Mouse (Mus musculus) adrenal gland (tissue): ENCODE results near the gene Pgpep1.

Experiments used
- intact Hi-C: fragments of 180-260 bp; cut with DNase I; formaldehyde crosslinking; loops from one replicate; pipeline ENCODE4 v1.15.1; 2025

The Pgpep1 gene

GRCm38 (mm10) chr8:70664631-70665030 lies 4.4 kb upstream of the Pgpep1 start:
- intact Hi-C loops: no loop called here

- intact Hi-C loops: no loop called here
Measured at GRCm38 (mm10) chr8:70663691-70664090, 3.5 kb upstream of the Pgpep1 start.

GRCm38 (mm10) chr8:70659604-70660272 lies 450 bp downstream of the Pgpep1 start:
- intact Hi-C loops: loop anchor here (10.0 kb wide), 1 partner anchor 45 kb away; the partner anchor contains the start of gene Iqcn

GRCm38 (mm10) chr8:70658897-70659603 lies 1.1 kb downstream of the Pgpep1 start:
- intact Hi-C loops: loop anchor here (10.0 kb wide), 1 partner anchor 46 kb away; the partner anchor contains the start of gene Iqcn

- intact Hi-C loops: loop anchor here (10.0 kb wide), 1 partner anchor 47 kb away; the partner anchor contains the start of gene Iqcn
Measured at GRCm38 (mm10) chr8:70657739-70658138, 2.4 kb downstream of the Pgpep1 start.

- intact Hi-C loops: loop anchor here (10.0 kb wide), 1 partner anchor 48 kb away; the partner anchor contains the start of gene Iqcn
Measured at GRCm38 (mm10) chr8:70657214-70657613, 3.0 kb downstream of the Pgpep1 start.

GRCm38 (mm10) chr8:70656193-70656790 lies 3.9 kb downstream of the Pgpep1 start:
- intact Hi-C loops: loop anchor here (10.0 kb wide), 1 partner anchor 49 kb away; the partner anchor contains the start of gene Iqcn

GRCm38 (mm10) chr8:70655469-70655868 lies 4.7 kb downstream of the Pgpep1 start:
- intact Hi-C loops: loop anchor here (10.0 kb wide), 1 partner anchor 49 kb away; the partner anchor contains the start of gene Iqcn

- intact Hi-C loops: loop anchor here (5.0 to 10.0 kb wide), 2 partner anchors 37 to 51 kb away; partner anchors contain the start of genes Iqcn and Lrrc25
Measured at GRCm38 (mm10) chr8:70654121-70654520, 6.1 kb downstream of the Pgpep1 start.

- intact Hi-C loops: loop anchor here (2.0 to 10.0 kb wide), 3 partner anchors 22 to 52 kb away; partner anchors contain the start of genes Iqcn and Lrrc25
Measured at GRCm38 (mm10) chr8:70653226-70653625, 7.0 kb downstream of the Pgpep1 start.

- intact Hi-C loops: loop anchor here (5.0 to 10.0 kb wide), 2 partner anchors 33 to 54 kb away; partner anchors contain the start of genes Iqcn and Lrrc25
Measured at GRCm38 (mm10) chr8:70650351-70650750, 9.8 kb downstream of the Pgpep1 start.

- intact Hi-C loops: no loop called here
Measured at GRCm38 (mm10) chr8:70649324-70649723, 10.9 kb downstream of the Pgpep1 start.

GRCm38 (mm10) chr8:70648921-70649320 lies 11.3 kb downstream of the Pgpep1 start:
- intact Hi-C loops: no loop called here

- intact Hi-C loops: no loop called here
Measured at GRCm38 (mm10) chr8:70648164-70648442, 12.1 kb downstream of the Pgpep1 start.

GRCm38 (mm10) chr8:70647343-70648163 lies 12.6 kb downstream of the Pgpep1 start:
- intact Hi-C loops: no loop called here

GRCm38 (mm10) chr8:70646775-70647174 lies 13.4 kb downstream of the Pgpep1 start:
- intact Hi-C loops: no loop called here

- intact Hi-C loops: no loop called here
Measured at GRCm38 (mm10) chr8:70646369-70646768, 13.8 kb downstream of the Pgpep1 start.

GRCm38 (mm10) chr8:70645501-70646224 lies 14.5 kb downstream of the Pgpep1 start:
- intact Hi-C loops: no loop called here

GRCm38 (mm10) chr8:70644065-70644464 lies 16.1 kb downstream of the Pgpep1 start:
- intact Hi-C loops: no loop called here

- intact Hi-C loops: no loop called here
Measured at GRCm38 (mm10) chr8:70643019-70643418, 17.2 kb downstream of the Pgpep1 start.
